Mouse (Mus musculus) liver, postnatal 0 days (tissue): ENCODE results near the gene Lingo3. TPM values are rescaled to one million over a fixed set of nuclear protein-coding genes. Genes with fewer than 3 reads are reported as not detected.

Experiments used
- ATAC-seq: fragments of 200-750 bp; cut with Nextera tagmentation; 2 replicates; pipeline ENCODE4 v1.8.0; 2017; ENCODE audit warnings: mild to moderate bottlenecking, moderate library complexity
- DNase-seq: peaks from one replicate; pipeline ENCODE4 v3.0.0-alpha.2; 2016
- H3K27ac ChIP-seq: fragments of 300-500 bp; sonication (generic); 2 replicates; pipeline ENCODE4 v1.5.1; 2014; ENCODE audit warnings: antibody characterized with exemption, moderate library complexity, mild to moderate bottlenecking, low read depth
- H3K27me3 ChIP-seq: fragments of 300-500 bp; sonication (generic); 2 replicates; pipeline ENCODE4 v1.6.1; 2014; ENCODE audit warnings: low read length, control low read depth, mixed read lengths; ENCODE audit not compliant: insufficient read depth
- H3K36me3 ChIP-seq: fragments of 300-500 bp; sonication (generic); replicated peaks from 2 replicates; pipeline ENCODE4 v1.6.1; 2014; ENCODE audit warnings: mild to moderate bottlenecking, control low read depth, low read length, moderate library complexity, mixed read lengths; ENCODE audit not compliant: insufficient read depth
- H3K4me1 ChIP-seq: fragments of 300-500 bp; sonication (generic); 2 replicates; pipeline ENCODE4 v1.6.1; 2014; ENCODE audit warnings: antibody characterized with exemption, mild to moderate bottlenecking, control low read depth; ENCODE audit not compliant: insufficient read depth
- H3K4me2 ChIP-seq: fragments of 300-500 bp; sonication (generic); 2 replicates; pipeline ENCODE4 v1.6.1; 2014; ENCODE audit warnings: low read depth, mild to moderate bottlenecking, low read length, moderate library complexity, mixed read lengths
- H3K4me3 ChIP-seq: fragments of 300-500 bp; sonication (generic); 2 replicates; pipeline ENCODE4 v1.5.1; 2014; ENCODE audit warnings: low read depth, low read length
- H3K9ac ChIP-seq: fragments of 300-500 bp; sonication (generic); replicated peaks from 2 replicates; pipeline ENCODE4 v1.6.1; 2014; ENCODE audit warnings: mild to moderate bottlenecking, moderate library complexity
- H3K9me3 ChIP-seq: fragments of 300-500 bp; sonication (generic); 2 replicates; pipeline ENCODE4 v1.6.1; 2016; ENCODE audit warnings: mild to moderate bottlenecking, control low read depth, low read length, mixed read lengths
- CTCF ChIP-seq: sonication (generic); IDR thresholded peaks from 2 replicates; pipeline ENCODE4 v1.5.1; 2016; ENCODE audit warnings: antibody characterized with exemption, low read depth
- EP300 ChIP-seq: IDR thresholded peaks from 2 replicates; pipeline ENCODE4 v1.6.1; 2016; ENCODE audit warnings: antibody characterized with exemption, low read depth, mild to moderate bottlenecking
- WGBS: fragments of 180-500 bp; shearing (Covaris S2); extraction: QIAGEN DNeasy Blood & Tissue Kit; methylation state at CpG from one replicate; pipeline ENCODE4 v1.1.7; 2014; ENCODE audit not compliant: insufficient replicate concordance; 5-methylcytosine and 5-hydroxymethylcytosine counted together
- polyA plus RNA-seq: library from polyadenylated mRNA; unstranded; fragments of >200 nt; fragmentation: Nextera tagmentation; extraction: Ambion mirVana; gene quantifications from 2 replicates; pipeline ENCODE4 v1.2.1, GENCODE M21; 2015

Lingo3 gene
- polyA plus RNA-seq, 1 experiment from 2014 or later = not detected

GRCm38 (mm10) chr10:80841685-80842084 is 2.2 kb downstream of the Lingo3 start:
- no peak for ATAC-seq

GRCm38 (mm10) chr10:80839848-80840247 is 4.0 kb downstream of the Lingo3 start:
- TF ChIP-seq CTCF (no peak), EP300 (no peak)
- H3K36me3 ChIP-seq = no peaks in the 10 kb centered on the region
- peaks cover 58% of the 10 kb centered on the region for H3K27me3 ChIP-seq
- H3K9ac ChIP-seq = no peak overlapping the region
- 57% methylated on average over 6 of the region's 6 CpGs for WGBS
- no peak overlapping the region for H3K4me2 ChIP-seq
- no peak overlapping the region for H3K4me3 ChIP-seq
- no peaks in the 10 kb centered on the region for H3K9me3 ChIP-seq
- H3K4me1 ChIP-seq = 0 out of 2 replicates have a peak, but pooled peaks cover 5% of the 10 kb centered on the region
- ATAC-seq = no peak
- DNase-seq = no peak
- H3K27ac ChIP-seq = no peak overlapping the region

More at GRCm38 (mm10) chr10:80841685-80842084, 2.2 kb downstream of the Lingo3 start:
- DNase-seq = no peak
- WGBS = 72% methylated on average over 2 of the region's 2 CpGs
- TF ChIP-seq CTCF (no peak), EP300 (no peak)
- no peaks in the 10 kb centered on the region for H3K36me3 ChIP-seq
- H3K27ac ChIP-seq = no peak overlapping the region
- peaks cover 57% of the 10 kb centered on the region for H3K27me3 ChIP-seq
- no peak overlapping the region for H3K4me2 ChIP-seq
- H3K9me3 ChIP-seq = no peaks in the 10 kb centered on the region
- H3K9ac ChIP-seq = no peak overlapping the region
- H3K4me3 ChIP-seq = no peak overlapping the region
- H3K4me1 ChIP-seq = 0 out of 2 replicates have a peak, but pooled peaks cover 5% of the 10 kb centered on the region

- no peak for DNase-seq
- WGBS = 58% methylated on average over 2 of the region's 2 CpGs
- Histone ChIP-seq H3K27me3 (peaks cover 51% of the 10 kb centered on the region), H3K4me3 (no peak overlapping the region), H3K36me3 (no peaks in the 10 kb centered on the region), H3K4me2 (no peak overlapping the region), H3K9ac (no peak overlapping the region), H3K4me1 (0 out of 2 replicates have a peak, but pooled peaks cover under 1% of the 10 kb centered on the region), H3K27ac (no peak overlapping the region), H3K9me3 (no peaks in the 10 kb centered on the region)
- no peak for TF ChIP-seq EP300
- no peak for TF ChIP-seq CTCF
- no peak for ATAC-seq
Observed at GRCm38 (mm10) chr10:80838346-80838912, 5.4 kb downstream of the Lingo3 start.

GRCm38 (mm10) chr10:80837827-80838226 is 6.0 kb downstream of the Lingo3 start:
- H3K4me3 ChIP-seq = no peak overlapping the region
- H3K9me3 ChIP-seq = no peaks in the 10 kb centered on the region
- no peak for TF ChIP-seq EP300
- no peak for TF ChIP-seq CTCF
- H3K4me1 ChIP-seq = no peaks in the 10 kb centered on the region
- WGBS = 52% methylated on average over 2 of the region's 2 CpGs
- H3K36me3 ChIP-seq = no peaks in the 10 kb centered on the region
- no peak overlapping the region for H3K4me2 ChIP-seq
- DNase-seq (no peak), ATAC-seq (no peak)
- H3K27ac ChIP-seq = no peak overlapping the region
- H3K27me3 ChIP-seq = peaks cover 45% of the 10 kb centered on the region
- H3K9ac ChIP-seq = no peak overlapping the region

GRCm38 (mm10) chr10:80836949-80837379 is 6.9 kb downstream of the Lingo3 start:
- Histone ChIP-seq H3K36me3 (no peaks in the 10 kb centered on the region), H3K4me2 (no peak overlapping the region), H3K27me3 (peaks cover 37% of the 10 kb centered on the region), H3K9ac (no peak overlapping the region), H3K9me3 (no peaks in the 10 kb centered on the region), H3K4me1 (no peaks in the 10 kb centered on the region), H3K27ac (no peak overlapping the region), H3K4me3 (no peak overlapping the region)
- DNase-seq (no peak), ATAC-seq (no peak)
- 45% methylated on average over 7 of the region's 7 CpGs for WGBS
- TF ChIP-seq EP300 (no peak), CTCF (no peak)

GRCm38 (mm10) chr10:80835617-80836016 is 8.2 kb downstream of the Lingo3 start:
- Histone ChIP-seq H3K36me3 (0 out of 2 replicates have a peak, but pooled peaks cover 2% of the 10 kb centered on the region), H3K9ac (no peak overlapping the region), H3K9me3 (no peaks in the 10 kb centered on the region), H3K27ac (no peak overlapping the region), H3K4me3 (no peak overlapping the region), H3K27me3 (peaks cover 30% of the 10 kb centered on the region), H3K4me1 (peaks cover 8% of the 10 kb centered on the region), H3K4me2 (no peak overlapping the region)
- TF ChIP-seq CTCF (no peak), EP300 (no peak)
- WGBS = 63% methylated on average over 30 of the region's 30 CpGs
- ATAC-seq = no peak
- no peak for DNase-seq
